Mouse (Mus musculus): ENCODE data around the gene Atxn7. TPM values are rescaled to one million over a fixed set of nuclear protein-coding genes. Genes with fewer than 3 reads are reported as not detected.
A peak's percentile ranks its signal among the peaks of the same experiment; 100 is the strongest.

Atxn7 gene
- polyA plus RNA-seq, 1 experiment from 2014 or later, result 4.0 TPM

DNA sequence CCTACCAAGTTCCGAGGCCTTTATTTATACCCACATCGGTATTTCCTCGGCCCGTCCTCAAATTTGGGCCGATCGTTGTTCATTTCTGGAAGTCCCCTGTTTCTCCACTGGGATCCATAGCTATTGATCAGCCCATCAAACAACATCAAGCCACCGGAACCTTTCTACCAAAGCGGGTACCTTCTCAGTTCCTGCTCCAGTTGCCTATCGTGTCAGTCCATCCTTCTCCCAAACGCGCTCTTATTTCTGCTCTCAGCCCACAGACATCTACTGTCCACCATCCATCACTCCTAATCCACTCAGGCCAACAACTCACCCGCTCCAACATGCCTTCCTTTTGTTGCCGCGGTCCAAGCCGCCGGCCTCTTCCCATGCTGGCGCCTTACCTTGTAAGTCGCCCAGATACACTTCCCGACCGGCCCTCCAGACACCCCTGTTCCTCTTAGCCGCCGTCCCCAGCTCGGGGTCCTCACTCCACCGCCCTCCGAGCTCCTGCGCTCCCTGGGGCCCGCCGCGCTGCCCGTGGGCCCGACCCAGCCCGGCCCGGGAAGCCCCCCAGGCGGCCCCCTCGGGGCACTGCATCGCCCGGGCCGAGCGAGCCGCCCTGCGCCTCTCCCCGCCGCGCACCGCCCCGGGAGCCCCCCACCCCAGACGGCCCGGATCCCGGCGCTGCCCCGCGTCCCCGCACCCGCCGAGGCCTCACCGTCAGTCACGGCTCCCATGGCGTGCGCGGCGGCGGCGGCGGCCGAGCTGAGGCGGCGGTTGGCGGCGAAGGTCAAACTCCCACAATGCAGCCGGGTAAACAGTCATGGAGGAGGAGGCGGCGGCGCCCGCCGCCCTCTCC, 536 bp upstream of the Atxn7 start:
- no peaks in the 10 kb centered on the region for H3K9me3 ChIP-seq (replicated peaks; ENCODE audit: low read length)
- H3K4me3 ChIP-seq (replicated peaks; ENCODE audit: low read depth, low read length), result peak overlapping the region; percentile 83
- no peak for TF ChIP-seq CTCF (IDR thresholded peaks at IDR 0.05; ENCODE audit: low read depth)
- ATAC-seq (replicated peaks; ENCODE audit: low FRiP score, low read depth) (peak; percentile 87), DNase-seq (ENCODE audit: low spot score) (peak; percentile 78)
- H3K4me1 ChIP-seq (replicated peaks; ENCODE audit: insufficient read depth, low read length), result no peaks in the 10 kb centered on the region; the same call in 1 of the 2 replicates
- H3K4me2 ChIP-seq (ENCODE audit: low read length), result peak overlapping the region; percentile 75
- no peaks in the 10 kb centered on the region for H3K36me3 ChIP-seq (ENCODE audit: insufficient read depth, low read length)
- H3K27ac ChIP-seq, result peak overlapping the region; percentile 89
- no peaks in the 10 kb centered on the region for H3K27me3 ChIP-seq (ENCODE audit: insufficient read depth, low read length)
- H3K9ac ChIP-seq (ENCODE audit: low read depth, low read length), result peak overlapping the region; percentile 97
- WGBS, result under 1% methylated on average over 57 of the region's 75 CpGs

DNA sequence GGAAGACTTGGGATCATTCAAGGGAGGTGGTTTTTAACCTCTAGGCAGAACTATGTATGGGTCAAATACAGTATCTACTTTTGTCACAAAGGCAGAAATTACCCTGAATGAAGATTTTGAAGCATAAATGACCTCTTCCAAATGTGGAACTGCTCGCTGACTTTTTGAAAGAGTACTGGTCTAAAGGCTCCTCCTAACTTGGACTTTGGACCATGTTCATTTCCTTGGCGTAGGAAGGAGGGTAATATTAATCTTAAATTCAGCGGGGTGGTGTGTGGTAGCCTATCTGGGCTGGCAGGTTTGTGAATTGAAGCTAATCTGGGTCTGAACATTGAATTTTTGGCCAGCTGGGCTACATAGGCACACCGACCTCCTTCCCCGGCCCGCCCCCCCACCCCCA, 1.2 kb downstream of the Atxn7 start:
- H3K27me3 ChIP-seq (ENCODE audit: insufficient read depth, low read length), result no peaks in the 10 kb centered on the region
- ATAC-seq (replicated peaks; ENCODE audit: low FRiP score, low read depth) (no peak), DNase-seq (ENCODE audit: low spot score) (no peak)
- no peak overlapping the region for H3K27ac ChIP-seq
- H3K4me2 ChIP-seq (ENCODE audit: low read length), result no peak overlapping the region; the same call in 1 of the 2 replicates
- H3K4me1 ChIP-seq (replicated peaks; ENCODE audit: insufficient read depth, low read length), result no peaks in the 10 kb centered on the region; the same call in 1 of the 2 replicates
- no peaks in the 10 kb centered on the region for H3K9me3 ChIP-seq (replicated peaks; ENCODE audit: low read length)
- no peak overlapping the region for H3K4me3 ChIP-seq (replicated peaks; ENCODE audit: low read depth, low read length)
- WGBS, result 92% methylated on average over 6 of the region's 6 CpGs
- H3K9ac ChIP-seq (ENCODE audit: low read depth, low read length), result no peak overlapping the region
- no peaks in the 10 kb centered on the region for H3K36me3 ChIP-seq (ENCODE audit: insufficient read depth, low read length)
- TF ChIP-seq CTCF (IDR thresholded peaks at IDR 0.05; ENCODE audit: low read depth), result no peak

DNA sequence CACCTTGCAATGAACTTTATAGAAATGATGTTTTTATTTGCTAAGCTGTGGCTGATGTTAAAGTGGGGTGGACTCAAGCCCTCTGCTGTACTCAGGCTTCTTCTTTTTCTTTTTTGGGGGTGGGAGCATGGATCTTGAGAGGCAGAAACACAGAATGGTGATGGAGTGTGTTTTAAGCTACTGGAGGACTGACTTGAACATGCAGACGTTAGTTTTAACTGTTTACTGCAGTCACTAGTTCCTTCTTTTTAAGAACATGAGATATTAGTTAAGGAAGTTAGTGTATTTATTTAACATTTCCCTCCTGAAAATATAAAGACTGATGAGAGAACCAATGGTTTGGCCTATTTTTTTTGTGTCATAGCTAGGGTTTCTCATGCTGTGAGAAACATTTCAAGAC, 2.3 kb downstream of the Atxn7 start:
- TF ChIP-seq CTCF (IDR thresholded peaks at IDR 0.05; ENCODE audit: low read depth), result no peak
- no peaks in the 10 kb centered on the region for H3K9me3 ChIP-seq (replicated peaks; ENCODE audit: low read length)
- no peaks in the 10 kb centered on the region; the same call in 1 of the 2 replicates for H3K4me1 ChIP-seq (replicated peaks; ENCODE audit: insufficient read depth, low read length)
- no peak overlapping the region for H3K4me3 ChIP-seq (replicated peaks; ENCODE audit: low read depth, low read length)
- DNase-seq (ENCODE audit: low spot score) (no peak), ATAC-seq (replicated peaks; ENCODE audit: low FRiP score, low read depth) (no peak)
- H3K9ac ChIP-seq (ENCODE audit: low read depth, low read length), result no peak overlapping the region
- 66% methylated on average over 1 of the region's 1 CpGs for WGBS
- no peak overlapping the region for H3K27ac ChIP-seq
- H3K4me2 ChIP-seq (ENCODE audit: low read length), result no peak overlapping the region
- no peaks in the 10 kb centered on the region for H3K27me3 ChIP-seq (ENCODE audit: insufficient read depth, low read length)
- H3K36me3 ChIP-seq (ENCODE audit: insufficient read depth, low read length), result no peaks in the 10 kb centered on the region

DNA sequence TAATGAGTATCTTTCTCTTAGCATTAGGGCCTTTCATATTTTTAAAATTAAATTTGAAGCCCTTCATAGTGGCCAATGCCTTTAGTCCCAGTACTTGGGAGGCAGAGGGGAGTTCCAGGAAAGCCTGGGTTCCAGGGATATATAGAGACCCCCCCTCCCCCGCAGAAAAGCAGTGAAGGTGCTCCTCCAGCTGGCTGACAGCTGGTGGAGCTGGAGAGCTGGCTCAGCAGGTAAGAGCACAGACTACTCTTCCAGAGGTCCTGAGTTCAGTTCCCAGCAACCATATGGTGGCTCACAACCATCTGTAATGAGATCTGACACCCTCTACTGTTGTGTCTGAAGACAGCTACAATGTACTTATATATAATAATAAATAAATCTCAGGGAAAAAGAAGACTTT, 6.4 kb downstream of the Atxn7 start:
- DNase-seq (ENCODE audit: low spot score), result no peak
- no peaks in the 10 kb centered on the region for H3K27me3 ChIP-seq (ENCODE audit: insufficient read depth, low read length)
- ATAC-seq (replicated peaks; ENCODE audit: low FRiP score, low read depth), result no peak

DNA sequence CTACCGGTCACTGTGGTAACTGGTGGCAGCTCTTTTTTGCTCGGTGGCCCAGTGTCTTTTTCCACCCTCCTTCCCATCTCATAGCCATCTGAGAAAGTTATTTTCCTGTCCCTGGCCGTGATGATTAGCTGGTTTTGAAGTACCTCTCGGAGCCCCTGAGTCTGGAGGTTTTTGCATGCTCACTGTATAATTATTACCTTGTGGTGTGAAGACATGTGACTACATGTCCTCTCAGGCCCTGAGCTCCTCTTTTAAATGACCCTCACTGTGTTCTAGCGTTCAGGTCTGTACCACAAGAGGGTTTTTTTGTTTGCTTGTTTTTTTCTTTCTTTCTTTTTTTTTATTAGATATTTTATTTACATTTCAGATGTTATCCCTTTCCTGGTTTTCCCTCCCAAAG, 7.2 kb downstream of the Atxn7 start:
- Histone ChIP-seq H3K4me2 (ENCODE audit: low read length) (no peak overlapping the region), H3K4me1 (replicated peaks; ENCODE audit: insufficient read depth, low read length) (no peaks in the 10 kb centered on the region; the same call in 1 of the 2 replicates), H3K9ac (ENCODE audit: low read depth, low read length) (no peak overlapping the region), H3K27me3 (ENCODE audit: insufficient read depth, low read length) (no peaks in the 10 kb centered on the region), H3K4me3 (replicated peaks; ENCODE audit: low read depth, low read length) (no peak overlapping the region), H3K9me3 (replicated peaks; ENCODE audit: low read length) (no peaks in the 10 kb centered on the region), H3K36me3 (ENCODE audit: insufficient read depth, low read length) (no peaks in the 10 kb centered on the region), H3K27ac (no peak overlapping the region)
- ATAC-seq (replicated peaks; ENCODE audit: low FRiP score, low read depth) (0 out of 2 replicates have a peak, but pooled peaks have one; percentile 50), DNase-seq (ENCODE audit: low spot score) (no peak)
- 67% methylated on average over 5 of the region's 5 CpGs for WGBS
- no peak for TF ChIP-seq CTCF (IDR thresholded peaks at IDR 0.05; ENCODE audit: low read depth)

More for the DNA sequence above, 6.4 kb downstream of the Atxn7 start:
- no peak for TF ChIP-seq CTCF (IDR thresholded peaks at IDR 0.05; ENCODE audit: low read depth)
- Histone ChIP-seq H3K4me3 (replicated peaks; ENCODE audit: low read depth, low read length) (no peak overlapping the region), H3K4me1 (replicated peaks; ENCODE audit: insufficient read depth, low read length) (no peaks in the 10 kb centered on the region; the same call in 1 of the 2 replicates), H3K9ac (ENCODE audit: low read depth, low read length) (no peak overlapping the region), H3K9me3 (replicated peaks; ENCODE audit: low read length) (no peaks in the 10 kb centered on the region), H3K36me3 (ENCODE audit: insufficient read depth, low read length) (no peaks in the 10 kb centered on the region), H3K27ac (no peak overlapping the region), H3K4me2 (ENCODE audit: low read length) (no peak overlapping the region)
- WGBS, result 53% methylated on average over 1 of the region's 1 CpGs

DNA sequence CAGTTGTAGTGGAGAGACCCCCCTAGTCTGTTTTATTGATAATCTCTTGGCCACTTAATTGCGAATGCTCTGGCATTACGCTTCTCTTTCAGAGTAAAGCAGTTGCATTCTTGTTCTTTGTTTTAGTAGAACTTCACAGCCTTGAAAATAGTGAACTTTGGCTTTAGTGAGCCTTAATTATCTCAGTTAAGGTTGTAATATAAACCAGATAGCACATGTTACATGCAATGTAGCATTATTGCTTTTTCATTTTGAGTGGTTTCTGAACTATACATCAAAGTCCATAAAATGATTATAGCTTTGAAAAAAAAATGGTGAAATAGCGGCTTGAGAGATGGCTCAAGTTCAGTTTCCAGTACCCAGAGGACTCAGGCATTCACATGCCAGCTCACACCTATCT, 9.3 kb downstream of the Atxn7 start:
- no peak for TF ChIP-seq CTCF (IDR thresholded peaks at IDR 0.05; ENCODE audit: low read depth)
- Histone ChIP-seq H3K9me3 (replicated peaks; ENCODE audit: low read length) (no peaks in the 10 kb centered on the region), H3K27ac (no peak overlapping the region), H3K9ac (ENCODE audit: low read depth, low read length) (no peak overlapping the region), H3K27me3 (ENCODE audit: insufficient read depth, low read length) (no peaks in the 10 kb centered on the region), H3K36me3 (ENCODE audit: insufficient read depth, low read length) (no peaks in the 10 kb centered on the region), H3K4me2 (ENCODE audit: low read length) (no peak overlapping the region), H3K4me3 (replicated peaks; ENCODE audit: low read depth, low read length) (no peak overlapping the region), H3K4me1 (replicated peaks; ENCODE audit: insufficient read depth, low read length) (no peaks in the 10 kb centered on the region; the same call in 1 of the 2 replicates)
- ATAC-seq (replicated peaks; ENCODE audit: low FRiP score, low read depth), result no peak
- 79% methylated on average over 3 of the region's 3 CpGs for WGBS
- DNase-seq (ENCODE audit: low spot score), result no peak
